Mouse (Mus musculus) cerebellum, adult 2 months (tissue): ENCODE measurements around the gene Alkbh7. TPM values are rescaled to one million over a fixed set of nuclear protein-coding genes. Genes with fewer than 3 reads are reported as not detected.

Experiments used
- DNase-seq, 2 experiments: peaks; one replicate each; pipeline ENCODE4 v3.0.0; 2021
- H3K27ac ChIP-seq: fragments of 200-500 bp; 2 replicates; pipeline ENCODE4 v1.5.1; 2012; ENCODE audit warnings: low read length, control low read depth, inconsistent platforms; ENCODE audit not compliant: insufficient read depth
- H3K27me3 ChIP-seq: fragments of 200-500 bp; 2 replicates; pipeline ENCODE4 v1.6.1; 2012; ENCODE audit warnings: inconsistent platforms, mild to moderate bottlenecking, low read length, moderate library complexity; ENCODE audit not compliant: control insufficient read depth, insufficient read depth
- H3K4me1 ChIP-seq: fragments of 200-500 bp; 2 replicates; pipeline ENCODE4 v1.6.1; 2011; ENCODE audit warnings: low read length; ENCODE audit not compliant: control insufficient read depth, insufficient read depth
- H3K4me3 ChIP-seq: fragments of 200-500 bp; replicated peaks from 2 replicates; pipeline ENCODE3; 2011; ENCODE audit warnings: mild to moderate bottlenecking, low read depth, low read length, control low read depth; ENCODE audit not compliant: insufficient read depth
- CTCF ChIP-seq: fragments of 200-500 bp; IDR thresholded peaks from 2 replicates; pipeline ENCODE4 v1.5.1; 2011; ENCODE audit warnings: low read depth, mild to moderate bottlenecking, control low read depth, low read length, moderate library complexity, borderline replicate concordance; ENCODE audit not compliant: insufficient read depth
- POLR2A ChIP-seq: fragments of 200-500 bp; IDR thresholded peaks from 2 replicates; pipeline ENCODE4 v1.6.1; 2011; ENCODE audit warnings: low read length, control low read depth, borderline replicate concordance; ENCODE audit not compliant: insufficient read depth
- WGBS: fragments of 180-500 bp; shearing (Covaris S2); methylation state at CpG from one replicate; pipeline ENCODE4 v1.1.7; 2018; 5-methylcytosine and 5-hydroxymethylcytosine counted together
- polyA plus RNA-seq: library from polyadenylated mRNA; depleted of rRNA; stranded (reverse); fragments of >200 nt; gene quantifications from 2 replicates; pipeline ENCODE4 v1.2.3, GENCODE M21; 2012

Gene Alkbh7
- polyA plus RNA-seq, 1 experiment: 56.7 TPM

DNA sequence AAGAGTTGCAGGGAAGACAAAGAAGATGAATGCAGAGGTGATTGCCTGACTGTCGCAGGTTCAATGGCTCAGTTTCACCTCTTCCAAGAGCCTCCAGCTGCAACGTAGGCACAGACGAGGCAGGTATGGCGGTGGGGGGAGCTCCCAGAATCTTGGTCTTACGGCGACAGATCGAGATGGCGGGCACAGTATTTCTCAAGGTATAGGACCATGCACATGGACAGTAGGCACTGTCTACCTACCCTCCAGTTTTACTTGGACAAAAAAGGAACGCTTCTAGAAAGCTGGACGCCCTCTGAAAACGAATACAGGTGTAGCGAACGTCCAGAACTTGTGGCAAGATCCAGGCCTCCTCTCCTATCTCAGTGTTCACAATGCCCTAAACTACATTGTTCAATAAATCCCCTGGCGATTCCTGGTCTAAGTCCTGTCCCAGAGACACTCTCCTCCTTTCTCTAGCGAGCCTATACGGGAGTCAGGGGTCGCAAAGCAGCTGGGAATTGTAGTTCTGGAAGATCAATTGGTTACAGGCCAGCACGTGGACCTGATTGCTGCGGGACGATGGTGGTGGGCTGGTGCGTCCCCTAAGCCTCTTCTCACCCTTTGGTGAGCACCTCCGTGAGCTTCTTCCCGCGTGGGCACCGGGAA is 7.5 kb upstream of the Alkbh7 start:
- Histone ChIP-seq H3K27ac (peak overlapping the region; percentile 24; the same call in 1 of the 2 replicates), H3K27me3 (no peaks in the 10 kb centered on the region), H3K4me3 (peak overlapping the region; percentile 88), H3K4me1 (peaks cover 5% of the 10 kb centered on the region; the same call in 1 of the 2 replicates)
- no peak for TF ChIP-seq CTCF
- TF ChIP-seq POLR2A: 0 out of 2 replicates have a peak, but pooled peaks have one; percentile 41
- WGBS: 1% methylated on average over 25 of the region's 25 CpGs
- peak in 1 of 2 experiments; percentile 86 for DNase-seq

- Histone ChIP-seq H3K4me1 (peaks cover 5% of the 10 kb centered on the region; the same call in 1 of the 2 replicates), H3K27me3 (no peaks in the 10 kb centered on the region), H3K4me3 (peak within 1 kb of the TSS; percentile 88), H3K27ac (peak within 1 kb of the TSS; percentile 84)
- WGBS: under 1% methylated on average over 52 of the region's 52 CpGs
- DNase-seq: peak; percentile 94 to 97
- TF ChIP-seq CTCF: no peak
- peak; percentile 97 for TF ChIP-seq POLR2A
These were observed 6.9 kb upstream of the Alkbh7 start, which contains the start of gene Clpp for GRCm38 (mm10) chr17:56990115-56990746. Gene Clpp (plus strand): TSS chr17:56990305.

- DNase-seq: peak in 1 of 2 experiments; percentile 11
- Histone ChIP-seq H3K4me3 (peak overlapping the region; percentile 88), H3K4me1 (peaks cover 5% of the 10 kb centered on the region; the same call in 1 of the 2 replicates), H3K27me3 (no peaks in the 10 kb centered on the region), H3K27ac (no peak overlapping the region; the same call in 1 of the 2 replicates)
- no peak for TF ChIP-seq CTCF
- 71% methylated on average over 2 of the region's 2 CpGs for WGBS
These were observed 6.2 kb upstream of the Alkbh7 start for GRCm38 (mm10) chr17:56990966-56991365.

DNA sequence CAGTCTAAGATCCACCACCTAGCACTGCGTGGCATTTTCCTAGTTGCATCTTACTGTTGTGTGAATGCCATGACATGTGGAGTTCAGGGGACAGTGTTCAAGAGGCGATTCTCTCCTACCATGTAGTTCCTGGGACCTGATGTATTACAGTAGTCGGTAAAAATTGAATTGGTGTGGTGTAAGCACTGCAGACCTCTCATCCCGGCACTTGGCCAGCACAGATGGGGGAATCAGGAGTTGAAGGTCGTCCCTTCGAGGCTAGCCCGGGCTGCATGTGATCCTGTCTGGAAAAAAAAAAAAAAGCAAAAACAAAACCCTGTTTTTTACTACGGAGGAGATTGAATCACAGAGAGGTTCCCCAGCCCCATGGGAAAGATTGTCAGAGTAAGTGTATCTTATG is 2.1 kb upstream of the Alkbh7 start:
- TF ChIP-seq POLR2A: no peak
- TF ChIP-seq CTCF: no peak
- H3K27me3 ChIP-seq: no peaks in the 10 kb centered on the region
- H3K27ac ChIP-seq: no peak overlapping the region
- H3K4me3 ChIP-seq: no peak overlapping the region
- peaks cover 5% of the 10 kb centered on the region; the same call in 1 of the 2 replicates for H3K4me1 ChIP-seq
- peak in 1 of 2 experiments; percentile 6 for DNase-seq
- WGBS: 84% methylated on average over 8 of the region's 8 CpGs

DNA sequence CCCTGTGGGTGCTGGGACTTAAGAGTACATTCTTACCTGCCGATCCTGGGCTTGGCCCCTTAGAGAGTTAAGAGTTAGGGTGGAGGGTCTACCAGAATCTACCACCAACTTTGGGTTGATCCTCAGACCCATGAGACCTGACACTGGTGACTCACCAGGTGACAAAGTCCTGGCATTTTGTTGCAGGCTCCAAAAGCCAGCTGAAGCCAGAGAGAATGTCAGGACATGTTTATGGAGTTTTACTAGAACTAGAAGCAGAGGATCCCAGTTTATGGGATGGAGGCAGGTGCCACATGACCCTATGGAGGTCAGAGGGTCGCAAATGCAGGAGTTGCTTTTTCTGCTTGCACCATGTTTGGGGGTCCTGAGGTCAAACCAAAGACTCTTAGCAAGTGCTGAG is 633 bp upstream of the Alkbh7 start:
- H3K4me3 ChIP-seq: no peak overlapping the region
- no peaks in the 10 kb centered on the region for H3K4me1 ChIP-seq
- peak in 1 of 2 experiments; percentile 20 for DNase-seq
- TF ChIP-seq POLR2A: no peak
- no peak for TF ChIP-seq CTCF
- H3K27ac ChIP-seq: peak overlapping the region; percentile 24; the same call in 1 of the 2 replicates
- WGBS: 71% methylated on average over 2 of the region's 2 CpGs
- no peaks in the 10 kb centered on the region for H3K27me3 ChIP-seq

- 87% methylated on average over 9 of the region's 9 CpGs for WGBS
- no peaks in the 10 kb centered on the region for H3K4me1 ChIP-seq
These were observed 2.3 kb downstream of the Alkbh7 start for GRCm38 (mm10) chr17:56999414-56999813.

DNA sequence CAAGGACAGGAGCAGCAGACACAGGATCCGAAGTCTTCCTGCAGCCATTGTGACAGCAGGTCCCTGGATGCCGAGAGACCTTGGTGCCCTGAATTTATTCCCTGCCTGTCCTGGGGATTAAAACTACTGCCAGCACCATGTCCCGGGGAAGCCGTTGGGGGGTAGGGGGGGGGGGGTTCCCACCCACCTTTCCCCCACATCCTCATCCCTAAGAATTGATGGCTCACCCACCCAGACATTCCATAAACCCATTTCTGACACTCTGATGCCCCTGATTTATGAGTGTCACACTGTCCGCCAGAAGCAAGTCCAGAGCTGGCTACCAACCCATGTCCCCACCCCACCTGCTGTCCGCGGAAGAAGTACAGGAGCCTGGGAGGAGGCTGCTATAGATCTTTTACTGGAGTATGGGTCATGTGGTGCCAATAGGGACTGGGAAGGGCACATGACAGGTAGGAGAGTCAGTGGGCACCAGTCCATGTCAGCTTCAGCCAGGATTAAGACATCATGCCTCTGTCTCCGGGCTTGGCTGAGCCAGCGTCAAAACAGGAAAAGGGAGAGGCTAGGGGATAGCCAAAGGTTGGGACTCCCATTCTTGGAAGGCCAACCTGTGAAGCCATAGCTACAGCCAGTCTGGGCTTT is 3.0 kb downstream of the Alkbh7 start, which contains the start of gene Pspn:
Gene Pspn, minus strand, starts transcription at position 51 of the 642 bp plus-strand sequence.
- no peaks in the 10 kb centered on the region for H3K4me1 ChIP-seq
- H3K27ac ChIP-seq: no peak within 1 kb of the TSS
- H3K27me3 ChIP-seq: no peaks in the 10 kb centered on the region
- no peak for TF ChIP-seq POLR2A
- TF ChIP-seq CTCF: no peak
- no peak within 1 kb of the TSS for H3K4me3 ChIP-seq
- WGBS: 57% methylated on average over 9 of the region's 9 CpGs
- DNase-seq: no peak

More at GRCm38 (mm10) chr17:56999414-56999813, 2.3 kb downstream of the Alkbh7 start:
- Histone ChIP-seq H3K27me3 (no peaks in the 10 kb centered on the region), H3K27ac (no peak overlapping the region), H3K4me3 (no peak overlapping the region)
- no peak for DNase-seq
- TF ChIP-seq CTCF: no peak
- TF ChIP-seq POLR2A: no peak
